Comparison of ENCODE assay signal across 10 mouse cellular contexts in genomic region chr16:10447781-10448180, GRCm38 (mm10). TPM values are rescaled to one million over a fixed set of nuclear protein-coding genes. Genes with fewer than 3 reads are reported as not detected.
DNase-seq lines count a peak whose midpoint lies in the region; ATAC-seq and TF ChIP-seq lines count a peak whose summit lies in the region.
"Had no signal": no experiment of that assay in that cellular context is flagged by ENCODE, and none has a peak within 500 bp of the region (broad histone marks: within the 10 kb centered on the region; RNA-seq: fewer than 3 reads in every experiment).

No protein-coding gene starts in this region.

- H3K27ac ChIP-seq in heart, embryonic 10.5 days: peak overlapping the region; percentile 81
- H3K27ac ChIP-seq in CH12.LX (ENCODE audit: insufficient read depth, low read depth): no peak overlapping the region
- peak overlapping the region; percentile 89 for H3K27ac ChIP-seq in forebrain, embryonic 16.5 days (ENCODE audit: low read length)
- no peak overlapping the region for H3K27ac ChIP-seq in liver, embryonic 14.5 days

- DNase-seq in heart, embryonic 10.5 days (ENCODE audit: low spot score): no peak
- DNase-seq in heart, postnatal 36 days: no peak
- DNase-seq in CH12.LX (ENCODE audit: extremely low read depth): peak; percentile 46
- no peak for DNase-seq in liver, embryonic 14.5 days (ENCODE audit: low read depth in 3 of 3, low spot score in 3 of 3)
- DNase-seq in adrenal gland, postnatal 10 days: no peak
- DNase-seq in left cerebral cortex, adult 18-20 months (ENCODE audit: low spot score in 2 of 2): no peak
- no peak for DNase-seq in kidney, postnatal 36 days
- DNase-seq: thymus, adult 18-20 months had no signal

- dilution Hi-C loops in CH12.LX (cut with MboI; ENCODE audit: extremely low pct_ligation_motif_present, extremely low pct_unique_long_range_greater_than_20kb, low sequenced_read_pairs): no loop called here

- TF ChIP-seq POLR2A in CH12.LX (IDR thresholded peaks at IDR 0.05; ENCODE audit: low read depth, low read length): no peak

- peak overlapping the region; percentile 60 for H3K4me3 ChIP-seq in heart, embryonic 10.5 days
- no peak overlapping the region for H3K4me3 ChIP-seq in CH12.LX (replicated peaks in 1 of 3; ENCODE audit: low read depth in 2 of 3, low read length in 2 of 3, poor library complexity in 1 of 3)
- H3K4me3 ChIP-seq in forebrain, embryonic 16.5 days (replicated peaks; ENCODE audit: low read length): peak overlapping the region; percentile 80
- H3K4me3 ChIP-seq in liver, embryonic 14.5 days (ENCODE audit: insufficient read depth in 1 of 2, low read depth in 2 of 2, low read length in 2 of 2): no peak overlapping the region
- H3K4me3 ChIP-seq: megakaryocyte, embryonic 14.5 days had no signal

- no peaks in the 10 kb centered on the region for H3K9me3 ChIP-seq in heart, embryonic 10.5 days
- no peaks in the 10 kb centered on the region for H3K9me3 ChIP-seq in CH12.LX (replicated peaks; ENCODE audit: low read length)
- H3K9me3 ChIP-seq in forebrain, embryonic 16.5 days (ENCODE audit: control insufficient read depth, low read length): no peaks in the 10 kb centered on the region
- H3K9me3 ChIP-seq in liver, embryonic 14.5 days (ENCODE audit: control insufficient read depth, low read length): no peaks in the 10 kb centered on the region
- H3K9me3 ChIP-seq: megakaryocyte, embryonic 14.5 days had no signal

- in situ Hi-C loops in CH12.LX (cut with MboI; ENCODE audit: low pct_ligation_motif_present, low pct_unique_long_range_greater_than_20kb, low sequenced_read_pairs): no loop called here

- H3K27me3 ChIP-seq in heart, embryonic 10.5 days (ENCODE audit: insufficient read depth, poor library complexity, severe bottlenecking): no peaks in the 10 kb centered on the region
- H3K27me3 ChIP-seq in CH12.LX (replicated peaks): no peaks in the 10 kb centered on the region
- H3K27me3 ChIP-seq in forebrain, embryonic 16.5 days (replicated peaks; ENCODE audit: control insufficient read depth, insufficient read depth, low read length): no peaks in the 10 kb centered on the region
- no peaks in the 10 kb centered on the region for H3K27me3 ChIP-seq in liver, embryonic 14.5 days (ENCODE audit: control insufficient read depth, insufficient read depth, low read length)

- H3K36me3 ChIP-seq in heart, embryonic 10.5 days: no peaks in the 10 kb centered on the region
- no peaks in the 10 kb centered on the region for H3K36me3 ChIP-seq in CH12.LX (replicated peaks in 1 of 2; ENCODE audit: control insufficient read depth in 1 of 2, insufficient read depth in 1 of 2, low read length in 1 of 2)
- H3K36me3 ChIP-seq in forebrain, embryonic 16.5 days (ENCODE audit: control insufficient read depth, insufficient read depth): no peaks in the 10 kb centered on the region
- no peaks in the 10 kb centered on the region for H3K36me3 ChIP-seq in liver, embryonic 14.5 days (replicated peaks; ENCODE audit: control insufficient read depth, insufficient read depth, low read depth)

- WGBS in heart, embryonic 10.5 days: 73% methylated on average over 2 of the region's 2 CpGs
- WGBS in forebrain, embryonic 16.5 days: 62% methylated on average over 2 of the region's 2 CpGs
- 29% methylated on average over 2 of the region's 2 CpGs for WGBS in liver, embryonic 14.5 days (ENCODE audit: insufficient replicate concordance)

- peak; percentile 74 for TF ChIP-seq EP300 in CH12.LX (IDR thresholded peaks at IDR 0.05; ENCODE audit: low read length)
- TF ChIP-seq EP300 in liver, embryonic 14.5 days (IDR thresholded peaks at IDR 0.05; ENCODE audit: low read depth): no peak

- H3K4me1 ChIP-seq in heart, embryonic 10.5 days: peaks cover 22% of the 10 kb centered on the region
- H3K4me1 ChIP-seq in CH12.LX (ENCODE audit: control insufficient read depth in 1 of 2, insufficient read depth in 2 of 2): peaks cover 31 to 58% of the 10 kb centered on the region in 2 experiments
- peaks cover 32% of the 10 kb centered on the region for H3K4me1 ChIP-seq in forebrain, embryonic 16.5 days (replicated peaks; ENCODE audit: control insufficient read depth, insufficient read depth, low read length)
- peaks cover 0 to 7% of the 10 kb centered on the region in 2 experiments; a peak in 1 of 4 replicates for H3K4me1 ChIP-seq in liver, embryonic 14.5 days (replicated peaks; ENCODE audit: control insufficient read depth in 2 of 2, insufficient read depth in 2 of 2, low read length in 1 of 2)

- intact Hi-C loops in heart, postnatal 36 days (cut with DNase I): no loop called here

- ATAC-seq in forebrain, embryonic 16.5 days: no peak
- no peak for ATAC-seq in liver, embryonic 14.5 days (ENCODE audit: insufficient read depth)

- TF ChIP-seq CTCF in CH12.LX (conservative IDR thresholded peaks at IDR 0.05 in 1 of 2, IDR thresholded peaks at IDR 0.05 in 1 of 2; ENCODE audit: low read depth in 2 of 2, low read length in 2 of 2): 0 out of 4 replicates have a peak, but pooled peaks of 1 of the 2 experiments have one; percentile 3
- no peak for TF ChIP-seq CTCF in liver, embryonic 14.5 days (IDR thresholded peaks at IDR 0.05; ENCODE audit: low read depth)

- no peak overlapping the region for H3K4me2 ChIP-seq in CH12.LX (ENCODE audit: insufficient read depth, low read depth, poor library complexity, severe bottlenecking)
- H3K4me2 ChIP-seq in forebrain, embryonic 16.5 days (ENCODE audit: low read length): peak overlapping the region; percentile 85
- H3K4me2 ChIP-seq in liver, embryonic 14.5 days (ENCODE audit: low read depth): peak overlapping the region; percentile 11; the same call in 1 of the 2 replicates

- H3K79me2 ChIP-seq in CH12.LX (replicated peaks; ENCODE audit: control insufficient read depth, extremely low read depth, insufficient read depth, poor library complexity, severe bottlenecking): no peaks in the 10 kb centered on the region

- no peak; the same call in 1 of the 2 replicates for TF ChIP-seq RAD21 in CH12.LX (IDR thresholded peaks at IDR 0.05; ENCODE audit: low read depth, low read length)

- H3K9ac ChIP-seq in CH12.LX (ENCODE audit: insufficient read depth, low read depth): no peak overlapping the region
- peak overlapping the region; percentile 87 for H3K9ac ChIP-seq in forebrain, embryonic 16.5 days (replicated peaks; ENCODE audit: low read depth, low read length)
- H3K9ac ChIP-seq in liver, embryonic 14.5 days (replicated peaks): no peak overlapping the region

TF ChIP-seq in CH12.LX, 34 proteins besides CTCF, POLR2A, EP300 and RAD21 (continues in another document):
- TF ChIP-seq MEF2A (IDR thresholded peaks at IDR 0.05; ENCODE audit: borderline replicate concordance, low read depth, low read length) (no peak), JUND (conservative IDR thresholded peaks at IDR 0.05; ENCODE audit: low read depth, low read length) (no peak), ZNF384 (IDR thresholded peaks at IDR 0.05; ENCODE audit: low read depth, low read length) (no peak), BHLHE40 (IDR thresholded peaks at IDR 0.05; ENCODE audit: low read depth, low read length) (no peak)

RNA-seq across cellular contexts. Expression of gene Tvp23a, which starts 0.6 kb away (rescaled TPM):
- polyA plus RNA-seq in heart, embryonic 10.5 days (2016; fragmentation: Nextera tagmentation; extraction: Ambion mirVana): 6.0 and 9.2 TPM in 2 replicates
- total RNA-seq in heart, postnatal 36 days (2021): under 1 TPM; 0.19 to 0.43 TPM
- 0.63 and 0.68 TPM in 2 replicates for total RNA-seq in CH12.LX (2012; rRNA removed)
- 0.18 TPM in 1 of 2 replicates, not detected in the other for total RNA-seq in CH12.LX (2014; rRNA removed)
- 1.7 and 1.8 TPM in 2 replicates for polyA plus RNA-seq in CH12.LX (2012; ENCODE audit: insufficient read length, low read depth)
- polyA plus RNA-seq in forebrain, embryonic 16.5 days (2015; fragmentation: Nextera tagmentation; extraction: Ambion mirVana): 60.3 and 60.6 TPM in 2 replicates
- polyA plus RNA-seq in liver, embryonic 14.5 days (2012; rRNA removed): 0.15 and 0.28 TPM in 2 replicates
- 0.20 and 0.61 TPM in 2 replicates for polyA plus RNA-seq in liver, embryonic 14.5 days (2014; fragmentation: Nextera tagmentation; extraction: Ambion mirVana)
- total RNA-seq in adrenal gland, postnatal 10 days (2021): 1 to 10 TPM; 2.6 to 3.2 TPM
- 10 to 100 TPM; 28.1 to 28.2 TPM for total RNA-seq in left cerebral cortex, adult 18-20 months (2021)

RNA-seq across cellular contexts. Expression of gene Ciita, which starts 32.1 kb away (rescaled TPM):
- 0.05 and 0.27 TPM in 2 replicates for polyA plus RNA-seq in heart, embryonic 10.5 days (2016; fragmentation: Nextera tagmentation; extraction: Ambion mirVana)
- 1 to 10 TPM in 1 of 2 experiments, under 1 TPM in 1; 0.72 to 1.2 TPM for total RNA-seq in heart, postnatal 36 days (2021)
- 32.7 and 39.8 TPM in 2 replicates for total RNA-seq in CH12.LX (2012; rRNA removed)
- 38.8 and 39.1 TPM in 2 replicates for total RNA-seq in CH12.LX (2014; rRNA removed)
- 62.3 and 69.6 TPM in 2 replicates for polyA plus RNA-seq in CH12.LX (2012; ENCODE audit: insufficient read length, low read depth)
- 0.41 and 0.49 TPM in 2 replicates for polyA plus RNA-seq in forebrain, embryonic 16.5 days (2015; fragmentation: Nextera tagmentation; extraction: Ambion mirVana)
- 0.04 and 0.06 TPM in 2 replicates for polyA plus RNA-seq in liver, embryonic 14.5 days (2012; rRNA removed)
- 0.03 and 0.06 TPM in 2 replicates for polyA plus RNA-seq in liver, embryonic 14.5 days (2014; fragmentation: Nextera tagmentation; extraction: Ambion mirVana)
- 1 to 10 TPM; 1.6 to 2.8 TPM for total RNA-seq in adrenal gland, postnatal 10 days (2021)
- under 1 TPM; 0.19 to 0.37 TPM for total RNA-seq in left cerebral cortex, adult 18-20 months (2021)

RNA-seq across cellular contexts. Expression of gene Nubp1, which starts 36.0 kb away (rescaled TPM):
- 60.1 and 70.9 TPM in 2 replicates for polyA plus RNA-seq in heart, embryonic 10.5 days (2016; fragmentation: Nextera tagmentation; extraction: Ambion mirVana)
- 1 to 10 TPM; 8.9 to 9.0 TPM for total RNA-seq in heart, postnatal 36 days (2021)
- total RNA-seq in CH12.LX (2012; rRNA removed) (163 and 169 TPM in 2 replicates), CH12.LX (2014; rRNA removed) (152 TPM in 2 replicates)
- 162 and 176 TPM in 2 replicates for polyA plus RNA-seq in CH12.LX (2012; ENCODE audit: insufficient read length, low read depth)
- 47.7 and 48.9 TPM in 2 replicates for polyA plus RNA-seq in forebrain, embryonic 16.5 days (2015; fragmentation: Nextera tagmentation; extraction: Ambion mirVana)
- polyA plus RNA-seq in liver, embryonic 14.5 days (2012; rRNA removed): 15.2 and 20.2 TPM in 2 replicates
- polyA plus RNA-seq in liver, embryonic 14.5 days (2014; fragmentation: Nextera tagmentation; extraction: Ambion mirVana): 31.6 and 34.4 TPM in 2 replicates
- 10 to 100 TPM; 22.2 to 23.3 TPM for total RNA-seq in adrenal gland, postnatal 10 days (2021)
- total RNA-seq in left cerebral cortex, adult 18-20 months (2021): 10 to 100 TPM; 16.3 to 18.5 TPM

RNA-seq across cellular contexts. Expression of gene Tekt5, which starts 52.5 kb away (rescaled TPM):
- 0.11 and 0.23 TPM in 2 replicates for polyA plus RNA-seq in heart, embryonic 10.5 days (2016; fragmentation: Nextera tagmentation; extraction: Ambion mirVana)
- not detected for total RNA-seq in heart, postnatal 36 days (2021)
- 0.08 TPM in 1 of 2 replicates, not detected in the other for total RNA-seq in CH12.LX (2012; rRNA removed)
- not detected in 2 replicates for total RNA-seq in CH12.LX (2014; rRNA removed)
- 0.14 and 0.17 TPM in 2 replicates for polyA plus RNA-seq in CH12.LX (2012; ENCODE audit: insufficient read length, low read depth)
- polyA plus RNA-seq in forebrain, embryonic 16.5 days (2015; fragmentation: Nextera tagmentation; extraction: Ambion mirVana): 2.5 and 4.1 TPM in 2 replicates
- 0.13 and 0.15 TPM in 2 replicates for polyA plus RNA-seq in liver, embryonic 14.5 days (2012; rRNA removed)
- polyA plus RNA-seq in liver, embryonic 14.5 days (2014; fragmentation: Nextera tagmentation; extraction: Ambion mirVana): 0.10 TPM in 2 replicates
- total RNA-seq in adrenal gland, postnatal 10 days (2021): under 1 TPM in 1 of 2 experiments, not detected in 1; 0.15 TPM
- 10 to 100 TPM in 1 of 2 experiments, 1 to 10 TPM in 1; 9.0 to 10.7 TPM for total RNA-seq in left cerebral cortex, adult 18-20 months (2021)

Comparison
In these comparisons a context has a peak if more than half of its experiments do, and no peak if none do; other contexts are left out.
1. H3K27ac ChIP-seq: peak in heart, embryonic 10.5 days (single experiment) and forebrain, embryonic 16.5 days (single experiment); none in CH12.LX (single experiment) and liver, embryonic 14.5 days (single experiment).
2. H3K4me3 ChIP-seq: peak in heart, embryonic 10.5 days (single experiment) and forebrain, embryonic 16.5 days (single experiment); none in CH12.LX (0 of 3) and liver, embryonic 14.5 days (0 of 2).
3. RNA of gene Tvp23a, which starts 0.6 kb away (total RNA-seq): 28.1 to 28.2 TPM in left cerebral cortex, adult 18-20 months; 2.6 to 3.2 TPM in adrenal gland, postnatal 10 days, 0.18 to 0.68 TPM in CH12.LX and 0.19 to 0.43 TPM in heart, postnatal 36 days; every median in the first group is over 4 times any median in the second.
4. RNA of gene Ciita, which starts 32.1 kb away (total RNA-seq): 32.7 to 39.8 TPM in CH12.LX; 1.6 to 2.8 TPM in adrenal gland, postnatal 10 days, 0.72 to 1.2 TPM in heart, postnatal 36 days and 0.19 to 0.37 TPM in left cerebral cortex, adult 18-20 months; every median in the first group is over 4 times any median in the second.
5. RNA of gene Nubp1, which starts 36.0 kb away (total RNA-seq): 152 to 169 TPM in CH12.LX; 22.2 to 23.3 TPM in adrenal gland, postnatal 10 days, 16.3 to 18.5 TPM in left cerebral cortex, adult 18-20 months and 8.9 to 9.0 TPM in heart, postnatal 36 days; every median in the first group is over 4 times any median in the second.